Mouse (Mus musculus): ENCODE data around the gene Cables2. TPM values are rescaled to one million over a fixed set of nuclear protein-coding genes. Genes with fewer than 3 reads are reported as not detected.

Cables2 gene
- 7.9 TPM for polyA plus RNA-seq (2012; fragmentation: generic; extraction: Trizol)
- long read RNA-seq, experiment 1, partial matches to known transcripts, result 0 of 1 reads
- long read RNA-seq, experiment 1, other reads (novel, unspliced or antisense), result 1 of 1 reads
- long read RNA-seq, experiment 2, partial matches to known transcripts, result 2 of 6 reads
- long read RNA-seq, experiment 2, other reads (novel, unspliced or antisense), result 4 of 6 reads

- Histone ChIP-seq H3K27me3 (ENCODE audit: control insufficient read depth, insufficient read depth, insufficient read length) (peaks cover 21% of the 10 kb centered on the region), H3K79me2 (ENCODE audit: control insufficient read depth, insufficient read depth) (peaks cover 12% of the 10 kb centered on the region), H3K79me3 (ENCODE audit: low read depth) (no peaks in the 10 kb centered on the region), H3K36me3 (ENCODE audit: control insufficient read depth, insufficient read depth) (peaks cover 3% of the 10 kb centered on the region), H3ac (ENCODE audit: control insufficient read depth, insufficient read length, low read depth) (peak within 1 kb of the TSS; percentile 95), H3K4me3 (ENCODE audit: insufficient read depth, poor library complexity, severe bottlenecking) (peak within 1 kb of the TSS; percentile 64)
- TF ChIP-seq FOSL1 (IDR thresholded peaks at IDR 0.05; ENCODE audit: insufficient read depth, low read length, poor library complexity, severe bottlenecking) (no peak), USF1 (IDR thresholded peaks at IDR 0.05; ENCODE audit: low read depth) (no peak), MYOG (IDR thresholded peaks at IDR 0.05; ENCODE audit: control insufficient read depth, extremely low read depth, insufficient read length) (no peak), MYOD1 (IDR thresholded peaks at IDR 0.05; ENCODE audit: control insufficient read depth, insufficient read length, low read depth) (no peak)
Observed at GRCm38 (mm10) chr2:180273394-180274244, at the start of gene Cables2. Cables2 (minus strand) TSS chr2:180273496.

GRCm38 (mm10) chr2:180322674-180323355 is 49.5 kb upstream of the Cables2 start:
- no peaks in the 10 kb centered on the region for H3K36me3 ChIP-seq (ENCODE audit: control insufficient read depth, insufficient read depth)
- no peak overlapping the region for H3ac ChIP-seq (ENCODE audit: control insufficient read depth, insufficient read length, low read depth)
- TF ChIP-seq MYOG (IDR thresholded peaks at IDR 0.05; ENCODE audit: control insufficient read depth, extremely low read depth, insufficient read length) (no peak), FOSL1 (IDR thresholded peaks at IDR 0.05; ENCODE audit: insufficient read depth, low read length, poor library complexity, severe bottlenecking) (no peak), CEBPB (IDR thresholded peaks at IDR 0.05; ENCODE audit: low read depth) (no peak), CTCF (IDR thresholded peaks at IDR 0.05; ENCODE audit: control insufficient read depth, insufficient read depth, insufficient read length) (no peak), USF1 (IDR thresholded peaks at IDR 0.05; ENCODE audit: low read depth) (no peak)
- no peaks in the 10 kb centered on the region for H3K79me3 ChIP-seq (ENCODE audit: low read depth)
- H3K79me2 ChIP-seq (ENCODE audit: control insufficient read depth, insufficient read depth), result no peaks in the 10 kb centered on the region
- peaks cover 60% of the 10 kb centered on the region for H3K27me3 ChIP-seq (ENCODE audit: control insufficient read depth, insufficient read depth, insufficient read length)
- H3K4me3 ChIP-seq (ENCODE audit: insufficient read depth, poor library complexity, severe bottlenecking), result no peak overlapping the region

- no peaks in the 10 kb centered on the region for H3K79me2 ChIP-seq (ENCODE audit: control insufficient read depth, insufficient read depth)
- no peaks in the 10 kb centered on the region for H3K79me3 ChIP-seq (ENCODE audit: low read depth)
- no peak for TF ChIP-seq MYOG (IDR thresholded peaks at IDR 0.05; ENCODE audit: control insufficient read depth, extremely low read depth, insufficient read length)
- TF ChIP-seq MAX (IDR thresholded peaks at IDR 0.05), result no peak
- no peak for TF ChIP-seq FOSL1 (IDR thresholded peaks at IDR 0.05; ENCODE audit: insufficient read depth, low read length, poor library complexity, severe bottlenecking)
- TF ChIP-seq MYOD1 (IDR thresholded peaks at IDR 0.05; ENCODE audit: control insufficient read depth, insufficient read length, low read depth), result no peak
- TF ChIP-seq CEBPB (IDR thresholded peaks at IDR 0.05; ENCODE audit: low read depth), result no peak
- TF ChIP-seq USF1 (IDR thresholded peaks at IDR 0.05; ENCODE audit: low read depth), result no peak
- TF ChIP-seq CTCF (IDR thresholded peaks at IDR 0.05; ENCODE audit: control insufficient read depth, insufficient read depth, insufficient read length), result no peak
- H3ac ChIP-seq (ENCODE audit: control insufficient read depth, insufficient read length, low read depth), result no peak overlapping the region
- H3K4me3 ChIP-seq (ENCODE audit: insufficient read depth, poor library complexity, severe bottlenecking), result no peak overlapping the region
- H3K36me3 ChIP-seq (ENCODE audit: control insufficient read depth, insufficient read depth), result no peaks in the 10 kb centered on the region
- H3K27me3 ChIP-seq (ENCODE audit: control insufficient read depth, insufficient read depth, insufficient read length), result peaks cover 49% of the 10 kb centered on the region
Observed at GRCm38 (mm10) chr2:180320216-180320615, 46.9 kb upstream of the Cables2 start.

GRCm38 (mm10) chr2:180317591-180317990 is 44.3 kb upstream of the Cables2 start:
- no peak for TF ChIP-seq MAX (IDR thresholded peaks at IDR 0.05)
- no peak for TF ChIP-seq USF1 (IDR thresholded peaks at IDR 0.05; ENCODE audit: low read depth)
- Histone ChIP-seq H3ac (ENCODE audit: control insufficient read depth, insufficient read length, low read depth) (no peak overlapping the region), H3K36me3 (ENCODE audit: control insufficient read depth, insufficient read depth) (no peaks in the 10 kb centered on the region), H3K79me3 (ENCODE audit: low read depth) (no peaks in the 10 kb centered on the region), H3K79me2 (ENCODE audit: control insufficient read depth, insufficient read depth) (no peaks in the 10 kb centered on the region), H3K4me3 (ENCODE audit: insufficient read depth, poor library complexity, severe bottlenecking) (no peak overlapping the region), H3K27me3 (ENCODE audit: control insufficient read depth, insufficient read depth, insufficient read length) (peaks cover 32% of the 10 kb centered on the region)

DNA sequence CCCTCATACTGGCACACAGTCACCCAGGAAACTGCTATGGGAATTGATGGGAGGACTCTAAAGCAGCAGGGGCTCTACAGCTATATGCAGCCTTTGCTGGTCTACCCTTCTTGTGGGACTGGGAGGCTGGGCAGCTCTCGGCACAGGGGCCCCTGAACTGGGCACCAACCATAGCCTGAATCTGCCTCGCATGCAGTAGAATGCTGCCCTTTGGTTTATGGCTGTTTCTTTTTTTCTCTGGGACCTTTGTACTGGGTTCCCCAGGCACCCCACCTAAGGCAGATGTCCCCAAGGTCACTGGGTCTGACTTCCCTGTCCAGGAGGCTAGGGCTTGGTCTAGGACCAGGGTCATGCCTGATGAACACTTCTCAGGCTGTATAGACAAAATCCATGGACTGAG is 41.0 kb upstream of the Cables2 start:
- no peaks in the 10 kb centered on the region for H3K79me2 ChIP-seq (ENCODE audit: control insufficient read depth, insufficient read depth)
- no peak overlapping the region for H3K4me3 ChIP-seq (ENCODE audit: insufficient read depth, poor library complexity, severe bottlenecking)
- H3ac ChIP-seq (ENCODE audit: control insufficient read depth, insufficient read length, low read depth), result no peak overlapping the region
- no peaks in the 10 kb centered on the region for H3K79me3 ChIP-seq (ENCODE audit: low read depth)
- H3K27me3 ChIP-seq (ENCODE audit: control insufficient read depth, insufficient read depth, insufficient read length), result peaks cover 47% of the 10 kb centered on the region
- TF ChIP-seq MYOG (IDR thresholded peaks at IDR 0.05; ENCODE audit: control insufficient read depth, extremely low read depth, insufficient read length) (no peak), USF1 (IDR thresholded peaks at IDR 0.05; ENCODE audit: low read depth) (no peak), FOSL1 (IDR thresholded peaks at IDR 0.05; ENCODE audit: insufficient read depth, low read length, poor library complexity, severe bottlenecking) (no peak), MYOD1 (IDR thresholded peaks at IDR 0.05; ENCODE audit: control insufficient read depth, insufficient read length, low read depth) (no peak), CEBPB (IDR thresholded peaks at IDR 0.05; ENCODE audit: low read depth) (no peak), CTCF (IDR thresholded peaks at IDR 0.05; ENCODE audit: control insufficient read depth, insufficient read depth, insufficient read length) (no peak), MAX (IDR thresholded peaks at IDR 0.05) (no peak)
- H3K36me3 ChIP-seq (ENCODE audit: control insufficient read depth, insufficient read depth), result no peaks in the 10 kb centered on the region
